Mouse (Mus musculus) erythroblast, embryonic 14.5 days (primary cell): ENCODE measurements around the gene Bmpr1a.

ENCODE experiments used
- GATA1 ChIP-seq: IDR thresholded peaks from 2 replicates; pipeline ENCODE4 v1.6.1; 2012; ENCODE audit warnings: low read length, inconsistent platforms, mixed read lengths
- TAL1 ChIP-seq: IDR thresholded peaks from 3 replicates; pipeline ENCODE4 v1.6.1; 2012; ENCODE audit warnings: low read length, inconsistent platforms, mixed read lengths

DNA sequence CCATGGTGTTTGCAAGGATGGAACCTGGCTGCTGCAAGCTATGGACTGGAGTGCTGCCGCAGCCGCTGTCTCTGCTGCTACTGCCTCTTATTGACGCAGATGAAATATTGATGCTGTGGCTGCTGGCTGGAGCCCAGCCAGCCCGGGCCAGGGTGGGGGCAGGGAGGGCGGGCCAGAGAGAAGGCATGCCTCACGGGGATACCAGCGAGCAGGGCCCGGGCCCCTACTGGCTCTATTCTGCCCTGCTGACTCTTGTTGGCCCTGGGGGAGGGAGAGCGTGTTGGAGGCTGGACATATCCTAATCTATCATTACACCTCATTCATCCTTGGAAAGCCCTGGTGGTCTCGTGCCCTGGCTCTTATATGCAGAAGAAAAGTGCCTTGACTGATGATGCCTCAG, 128.6 kb downstream of the Bmpr1a start, which contains the start of gene Sncg:
- TF ChIP-seq TAL1 = no peak
- no peak for TF ChIP-seq GATA1
